Mouse (Mus musculus): ENCODE measurements at regions not wholly inside any gene's neighbourhood (a gene's known extent, or its start where the extent isn't known, plus 50 kb on each side); places are given as distances from the start of the nearest gene placed in this dataset.

GRCm38 (mm10) chr4:98182053-98182355 is 201.1 kb downstream of the Tm2d1 start:
- no peak for TF ChIP-seq POLR2A (IDR thresholded peaks at IDR 0.05; ENCODE audit: borderline replicate concordance, insufficient read depth, low read length)
- no peak for TF ChIP-seq CTCF (IDR thresholded peaks at IDR 0.05; ENCODE audit: borderline replicate concordance, insufficient read depth, low read depth, low read length)

Measured in cerebellum, adult 2 months (tissue).